Mouse (Mus musculus) retina, postnatal 1 day (tissue): Measurements from ENCODE around the gene Rsad2.
"Not testable (repeated sequence)": the region's sequence is repeated elsewhere in the genome, so short reads cannot be mapped to it uniquely, and the experiment has no call there.

Experiments used
- DNase-seq: peaks from one replicate; pipeline ENCODE4 v3.0.0-alpha.2; 2012

Rsad2 gene

DNA sequence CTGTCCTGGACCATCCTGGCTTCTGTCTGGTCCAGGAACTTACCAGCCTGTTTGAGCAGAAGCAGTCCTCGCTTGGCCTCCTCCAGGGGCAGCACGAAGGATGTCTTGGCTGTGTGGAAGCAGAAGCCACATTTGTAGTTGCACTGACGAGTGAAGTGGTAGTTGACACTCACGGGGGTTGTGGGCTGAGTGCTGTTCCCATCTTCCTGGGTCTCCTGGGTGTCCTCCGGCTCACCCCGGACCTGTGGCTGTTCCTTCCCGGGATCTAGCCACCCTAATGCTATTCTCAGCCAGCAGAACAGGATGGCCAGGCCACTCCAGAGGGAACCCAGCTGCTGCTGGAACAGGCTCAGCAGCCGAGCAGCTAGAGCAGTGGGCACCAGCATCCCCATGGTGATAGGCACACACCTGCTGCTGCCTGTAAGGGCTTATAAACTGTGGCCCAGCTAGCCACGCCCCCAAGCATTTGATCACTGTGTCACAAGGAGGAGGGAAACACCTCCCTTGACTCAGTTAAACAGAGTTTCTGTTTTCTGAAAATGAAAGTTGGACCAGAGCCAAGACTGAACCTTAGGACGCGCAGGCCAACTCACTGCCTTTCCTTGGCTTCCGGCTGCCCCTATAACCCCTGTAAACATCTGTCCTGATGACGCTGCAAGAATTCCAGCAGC, at the start of gene Rsad2:
Rsad2 (minus strand) TSS at position 425 of the 671 bp plus-strand sequence.
- peak; percentile 63 for DNase-seq

DNA sequence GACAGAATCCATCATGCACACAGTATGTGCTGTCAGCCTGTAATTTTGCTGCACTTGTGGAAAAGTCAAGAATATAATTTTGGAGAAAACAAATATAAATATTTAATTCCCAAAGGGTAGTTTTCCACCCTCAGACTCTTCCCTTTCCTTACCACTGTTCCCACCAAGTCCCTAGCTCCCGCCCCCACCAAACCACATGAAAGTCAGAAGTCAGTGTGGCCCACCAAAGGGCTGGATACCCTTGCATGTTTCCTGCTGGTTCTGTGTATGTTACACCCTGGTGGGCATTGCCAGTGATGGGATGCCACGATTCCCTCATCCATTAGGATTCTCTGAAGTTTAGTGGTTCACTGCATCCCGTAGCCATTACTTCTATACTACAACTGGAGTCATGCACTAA, 44.8 kb upstream of the Rsad2 start:
- DNase-seq, result no peak

DNA sequence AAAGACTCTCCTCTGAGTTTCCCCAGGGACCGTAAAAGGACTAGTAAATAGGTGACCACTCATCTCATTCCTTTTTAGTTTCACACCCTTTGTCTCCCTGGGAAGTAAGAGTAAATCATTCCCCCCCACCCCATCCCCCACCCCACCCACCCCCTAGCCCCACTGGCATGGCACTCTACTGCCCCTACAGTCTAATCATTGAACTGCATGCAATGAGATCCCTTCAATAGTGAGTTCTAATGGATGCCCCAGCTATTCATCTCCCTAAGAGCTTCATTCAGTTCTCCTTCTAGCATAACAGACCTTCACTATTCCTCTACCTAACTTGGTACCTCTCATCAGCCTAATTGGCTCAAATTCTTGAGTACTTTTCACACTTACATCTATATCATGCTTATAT, 33.7 kb upstream of the Rsad2 start:
- peak; percentile 44 for DNase-seq

DNA sequence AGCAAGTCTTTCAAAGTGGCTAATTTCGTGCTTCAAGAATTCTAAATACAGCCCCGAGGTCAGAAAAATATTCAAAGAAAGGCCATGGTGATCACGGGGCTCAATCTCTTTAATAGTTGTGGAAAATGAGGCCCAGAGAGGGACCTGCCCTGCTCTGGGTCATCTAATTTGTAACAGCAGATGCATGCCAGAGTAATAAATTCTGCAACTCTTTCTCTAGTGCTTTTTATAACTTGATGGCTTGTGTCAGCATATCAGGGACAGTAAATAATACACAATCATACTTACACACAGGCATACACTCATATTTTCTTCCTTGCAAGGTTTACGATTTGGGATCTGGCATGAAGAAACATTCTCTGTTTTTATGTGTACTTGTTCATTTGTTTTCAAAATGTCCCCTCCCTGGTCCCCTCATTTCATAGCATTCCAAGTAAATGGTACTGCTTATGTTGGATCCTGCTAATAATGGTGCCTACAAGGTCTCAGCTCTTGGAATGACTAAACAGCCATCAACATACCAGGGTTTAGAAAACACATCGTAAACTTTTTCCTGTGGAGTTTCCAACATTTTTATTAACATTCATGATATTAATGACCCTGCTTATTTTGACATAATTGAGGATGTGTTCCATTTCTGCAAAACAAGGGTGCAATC, 32.5 kb upstream of the Rsad2 start:
- no peak for DNase-seq

DNA sequence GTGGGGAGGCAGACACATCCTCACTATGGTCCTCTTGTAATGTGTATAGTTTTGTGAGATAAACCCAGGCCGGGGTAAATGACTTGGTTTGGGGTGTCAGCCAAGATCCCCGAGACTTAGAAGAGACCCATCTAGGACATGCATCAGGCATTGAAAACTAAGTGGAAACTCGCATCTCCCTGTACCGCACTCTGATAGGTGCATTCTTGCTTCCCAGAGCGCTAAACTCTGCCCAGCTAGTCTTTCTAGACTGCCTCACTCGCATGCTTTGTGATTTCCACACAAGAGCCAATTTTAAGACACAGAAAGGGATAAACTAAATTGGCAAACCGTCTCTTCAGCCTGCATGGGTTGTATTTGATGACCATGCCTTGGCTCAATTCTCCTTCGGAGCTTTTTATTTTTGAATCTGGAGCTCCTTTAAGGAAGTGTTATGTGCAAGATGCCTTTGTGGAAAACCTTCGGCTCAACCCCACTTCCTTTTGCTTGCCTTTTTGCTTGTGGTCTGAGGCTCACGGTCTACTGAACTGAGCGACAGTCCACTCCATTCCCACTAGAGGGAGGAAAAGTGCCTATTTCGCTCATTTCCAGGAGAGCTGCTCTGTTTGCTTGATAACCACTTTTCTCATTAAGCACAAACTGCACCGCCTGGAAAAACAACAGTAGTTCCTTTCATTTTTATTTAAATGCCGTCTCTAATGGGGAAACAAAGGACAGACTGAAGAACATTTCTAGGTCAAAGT, 31.8 kb upstream of the Rsad2 start:
- DNase-seq, result peak; percentile 91

DNA sequence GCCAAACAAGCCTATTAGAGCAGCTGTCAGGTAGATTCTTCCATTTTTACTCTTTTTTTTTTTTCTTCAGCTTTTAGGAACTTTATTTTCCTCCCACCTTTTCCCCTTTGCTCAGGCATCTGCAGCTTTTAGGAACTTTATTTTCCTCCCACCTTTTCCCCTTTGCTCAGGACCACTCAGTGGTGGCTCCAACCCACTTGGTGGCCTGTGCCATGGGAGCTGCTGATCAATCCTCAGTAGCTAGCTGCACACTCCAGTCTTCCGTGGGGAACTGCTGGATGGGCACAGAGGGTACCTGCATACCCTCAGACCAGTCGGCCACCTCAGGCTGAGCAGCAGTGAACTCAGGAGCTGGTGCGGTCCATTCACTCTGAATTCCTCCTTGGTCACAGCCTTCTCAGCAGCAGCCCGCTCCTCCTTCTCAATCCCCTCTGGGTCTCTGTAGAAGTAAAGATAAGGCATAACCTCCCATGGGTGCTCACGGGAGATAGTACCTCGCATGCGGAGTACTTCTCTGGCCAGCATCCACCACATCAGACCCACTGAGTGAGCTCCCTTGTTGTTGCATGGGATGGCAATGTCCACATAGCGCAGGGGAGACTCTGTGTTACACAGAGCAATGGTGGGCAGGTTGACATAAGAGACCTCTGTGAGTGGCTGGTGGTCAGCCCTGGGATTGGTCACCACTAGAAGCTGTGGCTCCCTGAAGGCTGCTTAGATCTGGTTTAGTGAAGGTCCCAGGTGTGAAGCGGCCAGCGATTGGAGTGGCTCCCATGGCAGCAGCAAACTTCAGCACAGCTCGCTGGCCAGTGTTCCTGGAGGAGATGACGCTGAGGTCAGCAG, 29.7 kb upstream of the Rsad2 start:
- DNase-seq, result not testable (repeated sequence)

DNA sequence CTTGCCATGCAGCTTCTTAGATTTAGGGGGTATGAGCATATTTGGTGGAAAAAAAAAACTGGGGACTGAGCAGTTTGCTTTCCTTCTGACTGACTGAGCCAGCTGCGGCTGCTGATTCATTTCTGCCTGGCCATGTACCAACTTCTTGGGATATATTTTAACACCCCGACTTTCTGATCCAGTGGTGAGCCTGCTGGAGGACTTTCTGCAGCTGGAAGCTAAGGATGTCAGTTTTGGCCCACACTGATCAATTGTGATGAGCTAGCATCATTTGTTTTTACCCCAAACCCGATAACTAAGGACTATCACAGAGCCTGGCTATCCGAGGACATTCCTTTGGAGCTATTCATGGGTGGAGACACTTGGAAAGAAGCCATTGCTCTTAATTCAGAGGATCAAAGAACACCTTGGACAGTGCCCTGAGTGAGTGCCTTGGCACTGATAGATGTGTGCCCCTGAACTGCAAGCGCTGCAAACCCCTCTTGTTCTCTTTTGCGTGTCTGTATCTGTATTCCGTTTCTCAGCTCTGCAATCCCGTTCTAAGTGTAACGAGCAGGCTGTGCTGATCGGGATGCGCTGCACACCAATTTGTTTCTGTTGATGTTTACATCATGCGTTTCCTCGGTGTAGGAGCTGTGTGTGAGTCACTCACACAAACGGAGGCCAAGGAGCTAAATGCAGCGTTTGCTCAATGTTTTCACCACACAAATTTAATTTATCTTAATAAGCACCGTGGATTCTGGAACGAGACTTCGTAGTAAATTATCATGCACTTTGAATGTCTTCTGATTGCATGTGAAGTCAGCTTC, 22.1 kb upstream of the Rsad2 start:
- no peak for DNase-seq

DNA sequence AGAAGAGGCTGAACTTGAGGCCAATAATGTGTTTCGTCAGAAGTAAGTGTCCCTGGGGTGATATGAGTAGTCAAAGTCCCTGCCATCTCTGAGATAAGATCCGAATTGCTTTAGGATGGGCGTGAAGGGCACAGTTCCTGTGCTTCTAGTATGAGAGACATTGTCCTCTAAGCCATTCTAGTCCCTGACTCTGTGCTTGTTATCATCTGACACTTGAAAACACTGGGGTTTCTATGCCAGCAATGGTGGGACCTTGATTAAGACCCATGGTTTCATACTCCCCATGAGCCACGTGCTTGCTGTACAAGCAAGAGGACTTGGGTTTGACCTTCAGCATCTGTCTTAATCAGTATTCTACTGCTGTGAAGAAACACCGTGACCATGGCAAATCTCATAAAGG, 20.9 kb upstream of the Rsad2 start:
- no peak for DNase-seq

DNA sequence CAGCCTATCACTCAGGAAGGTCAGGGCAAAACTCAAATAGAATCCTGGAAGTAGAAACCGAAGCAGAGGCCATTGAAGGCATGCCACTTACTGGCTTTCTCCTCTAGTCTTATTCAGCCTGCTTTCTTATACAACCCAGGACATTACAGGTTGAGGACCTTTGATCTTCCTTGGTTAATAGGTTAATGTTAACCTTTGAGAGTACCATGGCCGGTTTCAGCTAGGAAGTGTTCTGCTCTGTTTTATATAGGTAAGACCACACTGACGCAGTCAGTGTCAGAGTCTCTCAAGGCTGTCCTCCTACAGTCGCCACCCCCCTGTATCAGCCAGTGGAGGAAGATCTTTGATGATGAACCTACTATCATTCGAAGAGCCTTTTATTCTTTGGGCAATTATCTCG, 17.5 kb upstream of the Rsad2 start:
- no peak for DNase-seq

DNA sequence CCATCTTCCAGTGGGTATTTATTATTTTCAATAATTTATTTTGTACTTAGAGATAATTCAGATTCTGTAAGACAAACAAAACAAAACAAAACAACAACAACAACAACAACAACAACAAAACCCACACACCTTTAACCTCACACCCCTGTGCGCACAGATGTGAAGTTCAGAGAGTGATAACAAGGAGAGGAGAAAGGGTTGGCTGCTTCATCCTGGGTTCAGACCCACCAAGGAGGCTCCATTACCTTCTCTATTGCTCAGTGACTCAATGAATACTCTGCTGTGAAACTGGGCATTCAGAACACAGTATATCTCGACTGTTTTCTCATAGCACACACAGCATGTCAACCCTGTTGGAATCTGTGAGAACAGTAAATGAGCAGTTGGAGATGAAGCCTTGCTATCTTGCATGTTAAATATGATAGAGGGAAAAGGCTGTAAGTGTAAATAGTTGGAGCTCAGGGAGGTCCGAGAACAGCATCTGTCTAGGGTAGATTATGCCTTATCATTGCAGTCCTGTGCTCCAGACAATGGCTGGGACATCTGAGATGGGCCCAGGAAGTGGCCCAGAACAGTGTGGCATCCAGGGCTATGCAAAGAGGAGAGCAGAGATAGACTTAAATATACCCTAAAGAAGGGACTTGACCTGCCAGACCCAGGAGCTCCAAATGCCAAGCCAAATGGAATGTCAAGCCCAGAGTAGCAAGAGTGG, 16.7 kb upstream of the Rsad2 start:
- no peak for DNase-seq

DNA sequence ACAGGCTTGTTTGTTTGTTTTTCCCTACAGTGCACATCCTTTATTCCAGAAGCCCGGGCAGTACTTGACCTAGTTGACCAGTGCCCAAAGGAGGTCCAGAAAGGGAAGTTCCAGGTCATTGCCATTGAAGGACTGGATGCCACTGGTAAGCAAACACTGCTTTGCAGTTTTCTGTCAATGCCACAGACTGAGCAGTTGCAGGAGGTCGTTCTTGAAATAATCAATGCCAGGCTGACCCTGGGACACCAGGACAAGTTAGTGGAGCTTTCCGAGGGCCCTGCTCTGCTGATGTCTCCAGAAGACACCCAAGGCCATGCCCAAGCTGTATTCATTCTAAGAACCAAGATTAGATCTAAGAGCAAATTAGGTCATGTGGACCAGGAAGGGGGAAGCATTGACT, 15.1 kb upstream of the Rsad2 start:
- no peak for DNase-seq

DNA sequence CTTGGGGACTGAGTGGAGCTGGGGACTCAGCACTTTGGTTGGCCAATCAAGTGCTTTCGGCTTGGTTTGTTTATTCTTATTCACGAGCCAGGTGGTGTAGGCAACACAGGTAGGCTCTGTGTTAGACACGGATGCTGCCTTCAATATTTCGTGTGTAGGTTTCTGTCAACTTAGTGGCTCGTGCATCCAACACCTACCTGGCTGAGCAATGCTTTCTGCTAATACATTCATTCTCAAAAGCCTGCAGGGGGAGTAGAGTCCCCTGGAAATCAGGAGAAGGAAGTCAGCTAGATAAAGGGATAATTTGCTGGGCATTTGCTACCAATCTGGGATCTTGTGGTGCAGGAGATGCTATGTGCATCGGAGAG, 13.8 kb upstream of the Rsad2 start:
- peak; percentile 54 for DNase-seq

DNA sequence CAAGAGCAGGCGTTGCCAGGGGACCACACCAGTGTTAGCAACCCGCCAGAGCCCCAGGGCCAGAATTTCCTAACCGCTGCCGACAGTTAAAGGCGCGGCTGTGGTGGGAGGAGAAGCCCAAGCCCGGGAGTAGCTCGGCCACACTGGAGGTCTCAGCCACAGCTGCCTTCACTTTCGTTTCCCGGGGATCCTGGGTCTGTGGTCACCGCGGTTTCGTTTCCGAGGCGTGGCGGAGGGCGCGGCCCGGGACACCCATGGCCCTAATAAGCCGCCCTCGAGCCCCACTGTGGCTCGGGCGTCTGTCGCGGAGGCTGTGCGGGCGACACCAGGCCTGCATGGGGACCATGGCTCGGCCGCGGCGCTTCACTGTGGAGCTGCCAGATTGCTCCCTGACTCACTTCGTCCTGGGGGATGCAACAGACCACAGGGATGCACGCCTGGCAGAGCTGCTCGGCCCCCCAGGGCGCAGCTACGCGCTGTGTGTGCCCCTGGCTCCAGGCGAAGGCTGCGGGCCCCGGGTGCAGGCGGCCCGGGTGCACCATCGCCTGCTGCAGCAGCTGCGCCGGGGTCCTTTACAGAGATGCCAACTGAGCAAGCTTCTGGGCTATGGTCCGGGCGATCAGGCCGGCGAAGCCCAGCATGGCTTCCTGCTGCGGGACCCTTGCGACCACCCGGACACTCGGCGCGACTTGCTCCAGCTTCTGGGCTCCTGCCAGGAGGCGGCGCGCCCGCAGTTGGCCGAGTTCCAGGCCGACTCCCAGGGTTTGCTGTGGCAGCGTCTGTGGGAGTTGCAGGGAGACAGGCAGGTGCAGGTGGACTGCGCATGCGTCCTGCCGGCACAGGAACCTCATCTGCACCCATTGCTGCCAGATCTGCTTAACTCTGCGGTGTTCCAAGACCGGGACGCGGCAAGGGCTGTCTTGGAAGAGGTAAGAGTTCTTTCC, 13.1 kb upstream of the Rsad2 start, which contains the start of gene Cmpk2:
Cmpk2 (plus strand) TSS at position 107 of the 944 bp plus-strand sequence.
- peak; percentile 93 for DNase-seq

DNA sequence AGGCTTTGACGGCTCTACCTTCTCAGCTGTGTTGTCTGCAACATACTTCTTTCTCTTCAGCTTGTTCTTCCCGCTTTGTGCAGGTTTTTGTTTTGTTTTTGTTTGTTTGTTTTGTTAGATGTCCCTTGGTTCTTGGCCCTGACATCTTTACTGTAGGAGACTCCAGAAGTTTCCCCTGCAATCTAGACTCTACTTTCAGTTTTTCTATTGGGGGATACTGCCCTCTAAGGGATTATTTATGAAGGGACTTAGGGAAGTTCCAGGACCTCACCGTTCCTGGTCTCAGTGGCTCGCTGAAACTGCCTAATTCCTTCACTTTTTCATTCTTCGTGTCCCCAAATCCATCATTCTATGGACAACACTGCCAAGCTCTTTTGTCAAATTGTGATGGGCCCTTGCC, 9.3 kb upstream of the Rsad2 start:
- no peak for DNase-seq

DNA sequence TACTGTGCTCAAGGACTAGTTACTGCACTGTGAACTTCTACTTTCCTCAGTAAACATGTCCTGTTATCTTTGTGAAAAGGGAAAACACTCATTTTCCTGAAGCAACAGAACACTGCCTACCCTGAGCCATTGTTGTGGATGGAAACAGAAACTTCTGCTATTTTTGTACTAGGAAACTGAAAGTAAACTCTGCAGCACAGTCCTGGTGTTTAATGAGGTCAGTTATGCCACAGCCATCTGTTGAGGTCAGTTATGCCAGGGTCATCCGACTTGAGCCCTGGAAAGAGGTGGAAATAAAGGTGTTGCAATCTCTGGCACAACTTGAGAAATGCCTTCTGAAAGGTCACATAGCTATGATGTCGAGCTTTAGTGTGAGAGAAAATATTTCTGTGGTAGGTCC, 3.8 kb upstream of the Rsad2 start:
- no peak for DNase-seq

DNA sequence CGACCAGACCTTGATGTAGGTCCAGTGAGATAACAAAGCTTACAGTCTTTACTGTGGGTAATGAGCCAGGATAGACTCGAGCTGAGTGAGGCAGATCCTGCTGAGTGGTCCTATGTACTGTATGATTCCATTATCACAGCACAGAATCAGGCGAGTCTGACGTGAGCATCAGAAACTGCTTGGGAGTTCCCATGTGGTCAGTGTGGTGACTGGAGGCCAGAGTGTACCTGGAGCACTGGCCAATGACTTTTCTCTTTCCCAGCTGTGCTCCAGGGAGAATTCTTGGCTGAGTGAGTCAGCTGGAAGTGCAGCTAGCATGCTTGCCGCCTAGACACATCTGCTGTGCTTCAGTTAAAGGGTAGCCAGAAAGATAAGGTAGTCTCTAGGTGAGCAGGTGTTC, 1.6 kb downstream of the Rsad2 start:
- no peak for DNase-seq

DNA sequence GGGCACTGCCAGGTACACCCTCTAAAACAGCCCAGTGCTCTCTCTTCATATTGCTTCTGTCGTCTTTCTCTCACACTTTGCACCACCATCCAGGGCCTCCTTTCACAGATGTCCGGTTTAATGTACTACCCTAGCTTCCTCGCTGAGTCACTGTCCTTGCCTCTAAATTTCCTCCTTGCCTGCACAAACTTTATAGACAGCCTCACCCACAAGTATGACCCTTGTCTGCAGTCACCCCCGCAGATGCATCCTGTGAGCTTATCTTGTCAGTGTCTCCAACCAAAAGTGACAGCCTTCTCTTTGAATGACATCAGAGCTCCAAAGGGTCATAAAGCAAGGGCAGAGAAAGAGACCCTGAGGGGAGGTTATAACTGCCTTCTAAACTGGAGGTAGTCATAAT, 3.3 kb downstream of the Rsad2 start:
- DNase-seq, result no peak

DNA sequence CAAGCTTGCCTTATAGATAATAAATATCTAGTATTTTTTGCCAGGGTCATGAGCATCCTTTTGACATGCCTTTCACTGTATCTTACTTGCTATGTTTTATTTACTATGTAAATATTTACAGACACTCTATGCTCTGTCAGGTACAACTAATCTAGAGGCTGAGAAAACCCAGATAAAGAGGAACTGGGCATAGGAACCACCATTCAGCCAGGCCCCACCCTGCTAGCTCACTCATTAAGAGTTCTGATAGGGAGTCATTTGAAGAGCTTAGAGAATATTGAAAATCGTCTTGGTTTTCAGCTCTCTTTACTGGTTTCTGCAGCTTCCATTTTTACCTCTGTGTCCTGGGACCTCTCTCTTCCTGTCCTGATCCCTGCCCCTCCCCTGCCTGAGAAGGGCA, 5.1 kb downstream of the Rsad2 start:
- DNase-seq, result no peak

DNA sequence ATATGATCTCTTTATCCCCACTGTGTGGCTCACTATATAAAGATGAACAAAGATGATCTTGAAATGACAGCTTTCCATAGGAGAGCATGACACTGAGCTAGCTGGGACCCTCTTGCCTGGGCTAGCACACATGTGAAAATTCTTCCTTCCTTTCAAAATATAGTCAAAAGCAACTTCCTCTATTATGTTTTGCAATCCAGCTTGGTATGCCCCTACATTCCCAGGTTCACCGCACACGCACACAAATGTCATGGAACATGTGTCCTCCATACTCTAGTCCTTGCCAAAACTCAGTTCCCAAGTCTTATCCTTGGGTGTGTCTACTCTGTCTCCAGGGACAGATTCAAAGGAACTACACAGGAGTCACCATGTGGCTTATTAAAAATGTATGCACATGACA, 6.8 kb downstream of the Rsad2 start:
- no peak for DNase-seq

DNA sequence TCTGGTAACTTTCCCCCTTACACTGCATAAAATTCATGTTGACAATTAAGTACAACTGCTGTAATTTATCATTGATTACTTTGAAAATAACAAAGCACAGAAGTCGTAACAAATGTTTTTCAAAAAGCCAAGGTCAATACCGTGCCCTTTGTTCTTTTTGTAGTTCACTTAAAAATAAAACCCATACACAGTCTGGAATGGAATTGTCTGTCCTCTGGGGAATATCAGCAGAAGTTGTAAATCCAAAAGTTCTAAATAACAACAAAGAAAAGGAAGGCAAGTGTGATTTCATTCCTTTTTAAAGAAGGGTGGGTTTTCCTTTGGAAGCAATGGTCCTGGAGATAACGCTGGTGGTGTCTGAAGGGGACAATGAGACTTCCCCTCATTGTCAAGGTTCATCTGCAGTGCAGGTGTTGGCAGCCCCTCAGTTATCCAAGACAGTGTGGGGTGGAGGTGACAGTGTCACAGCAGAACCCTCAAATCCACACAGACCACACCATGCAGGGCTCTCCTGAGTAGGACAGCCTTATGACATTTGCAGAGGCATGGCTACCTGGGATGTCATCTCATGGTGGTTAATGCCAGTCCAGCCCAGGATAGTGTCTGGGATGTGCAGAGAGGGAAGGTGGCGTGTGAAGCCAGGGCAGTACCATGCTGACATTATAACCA, 9.7 kb downstream of the Rsad2 start:
- no peak for DNase-seq
